Mouse (Mus musculus): ENCODE measurements around the gene Olfr1062. TPM values are rescaled to one million over a fixed set of nuclear protein-coding genes. Genes with fewer than 3 reads are reported as not detected.
"Not testable (repeated sequence)": the region's sequence is repeated elsewhere in the genome, so short reads cannot be mapped to it uniquely, and the experiment has no call there.

Gene Olfr1062
- polyA plus RNA-seq (2011; ENCODE audit: insufficient read length, low read depth, missing spikeins) = not detected in 2 replicates

- H3K4me1 ChIP-seq (ENCODE audit: control insufficient read depth, insufficient read depth, low read length); H3K27ac ChIP-seq (ENCODE audit: insufficient read depth, low read length); H3K4me3 ChIP-seq (ENCODE audit: insufficient read depth, low read length): not testable (repeated sequence)
Measured at GRCm38 (mm10) chr2:86426649-86427048, at the start of gene Olfr1062. Gene Olfr1062, minus strand, starts transcription at chr2:86426749.

- TF ChIP-seq CTCF (IDR thresholded peaks at IDR 0.05; ENCODE audit: borderline replicate concordance, insufficient read depth, low read length) (peak; percentile 46; the same call in 1 of the 2 replicates), POLR2A (IDR thresholded peaks at IDR 0.05; ENCODE audit: low read depth, low read length) (no peak)
- Histone ChIP-seq H3K4me3 (ENCODE audit: insufficient read depth, low read length) (no peak overlapping the region), H3K27ac (ENCODE audit: insufficient read depth, low read length) (no peak overlapping the region), H3K4me1 (ENCODE audit: control insufficient read depth, insufficient read depth, low read length) (no peaks in the 10 kb centered on the region)
Measured at GRCm38 (mm10) chr2:86464442-86465109, 38.0 kb upstream of the Olfr1062 start.

- TF ChIP-seq POLR2A (IDR thresholded peaks at IDR 0.05; ENCODE audit: low read depth, low read length) (no peak), CTCF (IDR thresholded peaks at IDR 0.05; ENCODE audit: borderline replicate concordance, insufficient read depth, low read length) (no peak)
- Histone ChIP-seq H3K27ac (ENCODE audit: insufficient read depth, low read length) (no peak overlapping the region), H3K4me1 (ENCODE audit: control insufficient read depth, insufficient read depth, low read length) (no peaks in the 10 kb centered on the region), H3K4me3 (ENCODE audit: insufficient read depth, low read length) (no peak overlapping the region)
Measured at GRCm38 (mm10) chr2:86460434-86460833, 33.9 kb upstream of the Olfr1062 start.

DNA sequence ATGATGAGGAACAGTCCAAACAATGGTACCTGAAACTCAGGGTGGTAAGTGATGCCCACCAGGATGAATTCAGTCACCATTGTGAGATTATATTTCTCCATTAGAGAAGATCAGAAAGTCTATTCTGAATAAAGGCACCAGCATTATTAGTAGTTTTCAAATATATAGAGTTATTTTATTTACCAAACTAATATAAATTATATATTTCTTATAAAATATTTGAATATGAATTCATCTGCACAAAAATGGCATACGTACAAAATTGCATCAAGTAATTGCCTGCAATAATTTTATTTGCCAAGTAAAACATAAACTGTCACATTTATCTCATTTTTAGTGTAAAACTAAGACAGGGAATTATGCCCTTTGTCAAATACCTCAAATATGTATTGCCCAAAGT lies 29.6 kb upstream of the Olfr1062 start, which contains the start of gene Olfr1066:
TSS of gene Olfr1066 (minus strand) at position 101 of the 400 bp plus-strand sequence.
- TF ChIP-seq CTCF (IDR thresholded peaks at IDR 0.05; ENCODE audit: borderline replicate concordance, insufficient read depth, low read length) = no peak
- TF ChIP-seq POLR2A (IDR thresholded peaks at IDR 0.05; ENCODE audit: low read depth, low read length) = no peak
- no peaks in the 10 kb centered on the region for H3K4me1 ChIP-seq (ENCODE audit: control insufficient read depth, insufficient read depth, low read length)
- H3K27ac ChIP-seq (ENCODE audit: insufficient read depth, low read length) = no peak within 1 kb of the TSS
- no peak within 1 kb of the TSS for H3K4me3 ChIP-seq (ENCODE audit: insufficient read depth, low read length)

DNA sequence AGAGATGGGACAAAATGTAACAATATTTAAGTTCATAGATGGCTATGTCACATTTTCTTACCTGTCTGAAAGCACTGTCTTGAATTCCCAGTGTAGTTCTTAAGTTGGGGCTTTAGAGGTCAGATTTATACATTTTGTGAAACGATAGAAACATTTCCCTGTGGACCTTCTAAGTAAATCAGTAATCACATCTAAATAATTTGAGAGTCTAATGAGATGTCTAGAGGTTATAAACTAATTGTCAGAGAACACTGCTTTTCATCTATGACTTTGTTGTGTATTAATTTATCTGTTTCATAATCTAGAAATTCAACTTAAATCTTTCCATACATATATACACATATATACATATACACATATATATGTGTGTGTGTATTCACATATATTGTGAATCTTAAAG lies 23.9 kb upstream of the Olfr1062 start, which contains the start of gene Olfr1065:
TSS of gene Olfr1065 (minus strand) at position 101 of the 400 bp plus-strand sequence.
- not testable (repeated sequence) for H3K27ac ChIP-seq (ENCODE audit: insufficient read depth, low read length); H3K4me1 ChIP-seq (ENCODE audit: control insufficient read depth, insufficient read depth, low read length); H3K4me3 ChIP-seq (ENCODE audit: insufficient read depth, low read length)

GRCm38 (mm10) chr2:86442101-86442500 lies 15.6 kb upstream of the Olfr1062 start:
- not testable (repeated sequence) for H3K27ac ChIP-seq (ENCODE audit: insufficient read depth, low read length); H3K4me3 ChIP-seq (ENCODE audit: insufficient read depth, low read length); H3K4me1 ChIP-seq (ENCODE audit: control insufficient read depth, insufficient read depth, low read length)

DNA sequence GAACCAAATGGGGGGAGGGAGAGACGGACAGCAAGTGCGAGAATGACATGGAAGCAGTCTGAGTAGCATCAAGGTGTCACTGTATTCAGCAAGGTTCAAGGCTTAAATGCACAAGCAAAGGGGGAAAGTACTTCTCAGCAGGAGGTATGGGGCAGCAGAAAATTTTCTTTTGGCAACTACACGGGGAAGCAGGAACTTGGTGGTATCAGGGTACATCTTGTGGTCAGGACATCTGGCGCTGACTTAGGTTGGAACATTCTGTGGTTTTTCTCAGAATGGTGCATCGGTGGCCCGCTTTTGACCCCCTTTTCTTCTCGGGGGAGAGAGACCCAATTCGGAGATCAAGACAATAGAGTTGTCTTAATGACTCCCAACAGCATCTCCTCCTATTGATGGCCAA lies 2.0 kb upstream of the Olfr1062 start:
- H3K4me1 ChIP-seq (ENCODE audit: control insufficient read depth, insufficient read depth, low read length); H3K27ac ChIP-seq (ENCODE audit: insufficient read depth, low read length); H3K4me3 ChIP-seq (ENCODE audit: insufficient read depth, low read length): not testable (repeated sequence)

DNA sequence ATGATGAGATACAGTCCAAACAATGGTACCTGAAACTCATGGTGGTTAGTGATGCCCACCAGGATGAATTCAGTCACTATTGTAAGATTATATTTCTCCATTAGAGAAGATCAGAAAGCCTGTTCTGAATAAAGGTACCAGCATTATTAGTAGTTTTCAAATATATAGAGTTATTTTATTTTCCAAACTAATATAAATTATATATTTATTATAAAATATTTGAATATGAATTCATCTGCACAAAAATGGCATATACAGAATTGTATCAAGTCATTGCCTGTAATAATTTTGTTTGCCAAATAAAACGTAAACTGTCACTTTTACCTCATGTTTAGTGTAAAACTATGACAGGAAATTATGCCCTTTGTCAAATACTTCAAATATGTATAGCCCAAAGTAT lies 12.6 kb downstream of the Olfr1062 start, which contains the start of gene Olfr1061:
TSS of gene Olfr1061 (minus strand) at position 101 of the 400 bp plus-strand sequence.
- TF ChIP-seq CTCF (IDR thresholded peaks at IDR 0.05; ENCODE audit: borderline replicate concordance, insufficient read depth, low read length) (no peak), POLR2A (IDR thresholded peaks at IDR 0.05; ENCODE audit: low read depth, low read length) (no peak)
- Histone ChIP-seq H3K4me3 (ENCODE audit: insufficient read depth, low read length) (no peak within 1 kb of the TSS), H3K4me1 (ENCODE audit: control insufficient read depth, insufficient read depth, low read length) (no peaks in the 10 kb centered on the region), H3K27ac (ENCODE audit: insufficient read depth, low read length) (no peak within 1 kb of the TSS)

GRCm38 (mm10) chr2:86395114-86395513 lies 31.4 kb downstream of the Olfr1062 start:
- no peaks in the 10 kb centered on the region for H3K4me1 ChIP-seq (ENCODE audit: control insufficient read depth, insufficient read depth, low read length)
- H3K27ac ChIP-seq (ENCODE audit: insufficient read depth, low read length) = no peak overlapping the region
- no peak overlapping the region for H3K4me3 ChIP-seq (ENCODE audit: insufficient read depth, low read length)
- TF ChIP-seq POLR2A (IDR thresholded peaks at IDR 0.05; ENCODE audit: low read depth, low read length) = no peak
- TF ChIP-seq CTCF (IDR thresholded peaks at IDR 0.05; ENCODE audit: borderline replicate concordance, insufficient read depth, low read length) = no peak

- H3K4me1 ChIP-seq (ENCODE audit: control insufficient read depth, insufficient read depth, low read length); H3K4me3 ChIP-seq (ENCODE audit: insufficient read depth, low read length); H3K27ac ChIP-seq (ENCODE audit: insufficient read depth, low read length): not testable (repeated sequence)
Measured at GRCm38 (mm10) chr2:86388461-86388860, 38.1 kb downstream of the Olfr1062 start, which contains the start of gene Olfr1058. Gene Olfr1058, minus strand, starts transcription at chr2:86388561.

DNA sequence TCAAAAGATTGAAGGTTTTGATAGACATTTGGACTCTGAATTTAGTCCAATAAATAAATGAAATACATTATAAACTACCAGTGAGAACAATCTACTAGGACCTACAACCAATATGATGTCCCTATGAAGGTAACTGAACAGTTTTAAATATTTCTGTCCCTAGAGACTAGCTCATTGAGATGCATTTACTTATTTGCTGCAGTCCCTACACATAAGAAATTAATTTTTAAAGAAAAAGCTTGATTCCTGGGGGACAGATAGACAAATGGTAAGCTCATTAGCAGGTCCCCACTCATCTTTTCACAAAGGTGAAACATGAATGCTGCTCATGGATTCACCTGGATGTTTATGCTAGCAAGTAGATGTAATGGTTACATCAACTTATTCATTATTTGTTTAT lies 48.3 kb downstream of the Olfr1062 start, which contains the start of gene Olfr1057:
TSS of gene Olfr1057 (minus strand) at position 101 of the 400 bp plus-strand sequence.
- TF ChIP-seq POLR2A (IDR thresholded peaks at IDR 0.05; ENCODE audit: low read depth, low read length) (no peak), CTCF (IDR thresholded peaks at IDR 0.05; ENCODE audit: borderline replicate concordance, insufficient read depth, low read length) (no peak)
- Histone ChIP-seq H3K4me3 (ENCODE audit: insufficient read depth, low read length) (no peak within 1 kb of the TSS), H3K4me1 (ENCODE audit: control insufficient read depth, insufficient read depth, low read length) (no peaks in the 10 kb centered on the region), H3K27ac (ENCODE audit: insufficient read depth, low read length) (no peak within 1 kb of the TSS)

Other genes starting within 250 kb of the Olfr1062 start
- not detected in 2 replicates for gene Olfr1044, start 248.9 kb downstream of the Olfr1062 start, polyA plus RNA-seq (2011; ENCODE audit: insufficient read length, low read depth, missing spikeins)
- not detected in 2 replicates for gene Olfr52, start 241.1 kb downstream of the Olfr1062 start, polyA plus RNA-seq (2011; ENCODE audit: insufficient read length, low read depth, missing spikeins)
- gene Olfr1045, start 223.7 kb downstream of the Olfr1062 start, polyA plus RNA-seq (2011; ENCODE audit: insufficient read length, low read depth, missing spikeins) = not detected in 2 replicates
- not detected in 2 replicates for gene Olfr1046, start 207.4 kb downstream of the Olfr1062 start, polyA plus RNA-seq (2011; ENCODE audit: insufficient read length, low read depth, missing spikeins)
- not detected in 2 replicates for gene Olfr1047, start 195.3 kb downstream of the Olfr1062 start, polyA plus RNA-seq (2011; ENCODE audit: insufficient read length, low read depth, missing spikeins)
- gene Olfr1048, start 186.5 kb downstream of the Olfr1062 start, polyA plus RNA-seq (2011; ENCODE audit: insufficient read length, low read depth, missing spikeins) = not detected in 2 replicates
- not detected in 2 replicates for gene Olfr1049, start 168.4 kb downstream of the Olfr1062 start, polyA plus RNA-seq (2011; ENCODE audit: insufficient read length, low read depth, missing spikeins)
- not detected in 2 replicates for gene Olfr1051, start 147.7 kb downstream of the Olfr1062 start, polyA plus RNA-seq (2011; ENCODE audit: insufficient read length, low read depth, missing spikeins)
- gene Olfr1052, start 134.3 kb downstream of the Olfr1062 start, polyA plus RNA-seq (2011; ENCODE audit: insufficient read length, low read depth, missing spikeins) = not detected in 2 replicates
- not detected in 2 replicates for gene Olfr1053, start 111.5 kb downstream of the Olfr1062 start, polyA plus RNA-seq (2011; ENCODE audit: insufficient read length, low read depth, missing spikeins)
- gene Olfr1054, start 91.3 kb downstream of the Olfr1062 start, polyA plus RNA-seq (2011; ENCODE audit: insufficient read length, low read depth, missing spikeins) = not detected in 2 replicates
- gene Olfr1055, start 76.5 kb downstream of the Olfr1062 start, polyA plus RNA-seq (2011; ENCODE audit: insufficient read length, low read depth, missing spikeins) = not detected in 2 replicates
- not detected in 2 replicates for gene Olfr1056, start 64.3 kb downstream of the Olfr1062 start, polyA plus RNA-seq (2011; ENCODE audit: insufficient read length, low read depth, missing spikeins)
- gene Olfr1057, start 48.4 kb downstream of the Olfr1062 start, polyA plus RNA-seq (2011; ENCODE audit: insufficient read length, low read depth, missing spikeins) = not detected in 2 replicates
- gene Olfr1058, start 38.2 kb downstream of the Olfr1062 start, polyA plus RNA-seq (2011; ENCODE audit: insufficient read length, low read depth, missing spikeins) = not detected in 2 replicates
- gene Olfr1061, start 12.7 kb downstream of the Olfr1062 start, polyA plus RNA-seq (2011; ENCODE audit: insufficient read length, low read depth, missing spikeins) = not detected in 2 replicates
- not detected in 2 replicates for gene Olfr1065, start 23.8 kb upstream of the Olfr1062 start, polyA plus RNA-seq (2011; ENCODE audit: insufficient read length, low read depth, missing spikeins)
- not detected in 2 replicates for gene Olfr1066, start 29.5 kb upstream of the Olfr1062 start, polyA plus RNA-seq (2011; ENCODE audit: insufficient read length, low read depth, missing spikeins)
- not detected in 2 replicates for gene Olfr228, start 60.6 kb upstream of the Olfr1062 start, polyA plus RNA-seq (2011; ENCODE audit: insufficient read length, low read depth, missing spikeins)
- not detected in 2 replicates for gene Olfr1076, start 81.7 kb upstream of the Olfr1062 start, polyA plus RNA-seq (2011; ENCODE audit: insufficient read length, low read depth, missing spikeins)
- not detected in 2 replicates for gene Olfr1079, start 115.7 kb upstream of the Olfr1062 start, polyA plus RNA-seq (2011; ENCODE audit: insufficient read length, low read depth, missing spikeins)
- not detected in 2 replicates for gene Olfr1080, start 131.5 kb upstream of the Olfr1062 start, polyA plus RNA-seq (2011; ENCODE audit: insufficient read length, low read depth, missing spikeins)
- gene Olfr1082, start 172.2 kb upstream of the Olfr1062 start, polyA plus RNA-seq (2011; ENCODE audit: insufficient read length, low read depth, missing spikeins) = not detected in 2 replicates
- not detected in 2 replicates for gene Olfr1084, start 213.0 kb upstream of the Olfr1062 start, polyA plus RNA-seq (2011; ENCODE audit: insufficient read length, low read depth, missing spikeins)
- not detected in 2 replicates for gene Olfr1085, start 235.3 kb upstream of the Olfr1062 start, polyA plus RNA-seq (2011; ENCODE audit: insufficient read length, low read depth, missing spikeins)

All from embryonic fibroblast, embryonic 13.5 days (primary cell).